Mouse (Mus musculus): ENCODE results near the gene Olfr1228. TPM values are rescaled to one million over a fixed set of nuclear protein-coding genes. Genes with fewer than 3 reads are reported as not detected.

Olfr1228 gene
- polyA plus RNA-seq (2016; fragmentation: Nextera tagmentation; extraction: Ambion mirVana) = not detected in 2 replicates

DNA sequence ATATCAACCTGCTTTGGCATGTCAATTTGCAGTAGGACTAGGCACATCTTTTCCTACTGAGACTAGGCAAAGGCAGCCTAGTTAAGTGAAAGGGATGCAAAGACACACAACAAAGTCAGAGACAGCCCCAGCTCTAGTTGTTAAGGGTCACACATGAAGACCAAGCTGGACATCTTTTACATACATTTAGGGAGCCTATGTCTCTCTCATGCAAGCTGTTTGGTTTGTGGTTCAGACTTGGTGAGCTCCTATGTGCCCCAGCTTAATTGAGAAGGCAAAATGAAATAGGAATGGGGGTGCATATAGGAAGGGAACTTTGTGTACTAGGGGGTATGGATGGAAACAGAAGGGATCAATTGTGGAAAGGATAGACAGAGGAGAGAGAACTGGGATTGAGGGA lies at the start of gene Olfr1228:
Gene Olfr1228, minus strand, starts transcription at position 101 of the 400 bp plus-strand sequence.
- Histone ChIP-seq H3K27ac (replicated peaks) (no peak within 1 kb of the TSS), H3K9me3 (no peaks in the 10 kb centered on the region), H3K27me3 (no peaks in the 10 kb centered on the region), H3K4me2 (replicated peaks) (no peak within 1 kb of the TSS), H3K36me3 (no peaks in the 10 kb centered on the region), H3K9ac (replicated peaks) (no peak within 1 kb of the TSS), H3K4me3 (no peak within 1 kb of the TSS), H3K4me1 (no peaks in the 10 kb centered on the region)
- no peak for ATAC-seq (ENCODE audit: low FRiP score, low read depth)

DNA sequence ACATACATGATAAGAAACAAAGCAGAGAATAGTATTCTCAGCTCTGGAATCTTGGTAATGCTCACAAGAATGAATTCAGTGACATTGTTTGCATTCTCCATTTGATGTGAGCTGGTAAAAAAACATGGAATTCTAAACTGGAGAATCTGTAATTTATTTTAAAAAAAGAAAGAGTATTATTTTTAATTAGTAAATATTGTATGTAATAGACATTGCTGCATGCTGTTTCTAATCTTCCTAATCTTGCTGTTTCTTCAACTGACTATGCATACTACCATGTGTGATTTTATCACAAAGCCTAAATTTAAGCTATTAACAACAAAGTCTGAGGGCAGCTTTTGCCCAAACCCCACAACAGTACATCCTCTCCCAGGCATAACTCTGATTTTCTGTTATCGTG lies 43.3 kb upstream of the Olfr1228 start, which contains the start of gene Olfr1230:
Gene Olfr1230, minus strand, starts transcription at position 101 of the 400 bp plus-strand sequence.
- Histone ChIP-seq H3K4me1 (no peaks in the 10 kb centered on the region), H3K9ac (replicated peaks) (no peak within 1 kb of the TSS), H3K36me3 (no peaks in the 10 kb centered on the region), H3K27me3 (no peaks in the 10 kb centered on the region), H3K27ac (replicated peaks) (no peak within 1 kb of the TSS), H3K4me2 (replicated peaks) (no peak within 1 kb of the TSS), H3K9me3 (no peaks in the 10 kb centered on the region), H3K4me3 (no peak within 1 kb of the TSS)
- WGBS = 91% methylated on average over 1 of the region's 1 CpGs
- no peak for ATAC-seq (ENCODE audit: low FRiP score, low read depth)

DNA sequence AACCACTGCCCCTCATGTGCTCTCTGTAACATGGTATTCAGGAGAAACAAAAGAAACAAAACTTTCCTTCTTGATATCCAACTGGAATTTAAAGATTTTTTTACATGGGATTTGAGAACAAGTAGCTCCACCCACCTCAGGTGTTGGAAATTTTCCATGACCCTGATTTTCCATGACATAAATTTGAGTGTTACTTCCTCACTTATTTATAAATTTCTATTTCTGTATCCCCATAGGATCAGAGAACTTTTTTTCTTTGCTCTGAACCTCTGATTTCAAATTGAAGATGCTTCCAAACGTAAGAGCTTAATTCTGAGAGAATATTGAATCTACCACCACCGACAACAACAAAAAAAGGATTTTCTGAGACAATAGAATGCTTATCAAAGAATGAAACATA lies 34.1 kb upstream of the Olfr1228 start, which contains the start of gene Olfr1229:
Gene Olfr1229, minus strand, starts transcription at position 101 of the 400 bp plus-strand sequence.
- Histone ChIP-seq H3K4me1 (no peaks in the 10 kb centered on the region), H3K27me3 (no peaks in the 10 kb centered on the region), H3K27ac (replicated peaks) (no peak within 1 kb of the TSS), H3K9me3 (no peaks in the 10 kb centered on the region), H3K9ac (replicated peaks) (no peak within 1 kb of the TSS), H3K4me2 (replicated peaks) (no peak within 1 kb of the TSS), H3K36me3 (no peaks in the 10 kb centered on the region), H3K4me3 (no peak within 1 kb of the TSS)
- ATAC-seq (ENCODE audit: low FRiP score, low read depth) = no peak
- WGBS = 68% methylated on average over 2 of the region's 2 CpGs

DNA sequence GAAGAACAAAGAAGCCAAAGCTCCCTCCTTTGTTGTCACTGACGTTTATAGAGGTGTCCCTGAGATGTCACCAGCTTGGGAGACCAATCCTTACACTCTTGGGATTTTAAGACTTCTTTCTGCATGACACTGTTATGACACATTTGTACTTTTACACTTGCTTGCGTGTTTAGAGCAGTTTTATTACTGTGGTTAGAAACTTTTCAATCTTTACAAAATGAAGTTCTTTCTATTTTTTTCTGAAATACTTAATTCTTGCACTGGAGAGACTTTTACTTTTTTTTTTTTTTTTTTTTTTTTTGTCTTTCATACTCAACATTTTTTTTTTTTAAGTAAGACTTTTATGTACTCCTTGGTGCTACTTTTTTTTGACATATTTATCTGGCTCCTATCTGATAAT lies 53.9 kb downstream of the Olfr1228 start, which contains the start of gene Olfr1226:
Gene Olfr1226, minus strand, starts transcription at position 101 of the 400 bp plus-strand sequence.
- no peak within 1 kb of the TSS for H3K27ac ChIP-seq (replicated peaks)
- no peak for ATAC-seq (ENCODE audit: low FRiP score, low read depth)
- 65% methylated on average over 2 of the region's 2 CpGs for WGBS
- no peaks in the 10 kb centered on the region for H3K4me1 ChIP-seq
- no peak within 1 kb of the TSS for H3K4me3 ChIP-seq
- H3K27me3 ChIP-seq = no peaks in the 10 kb centered on the region
- H3K36me3 ChIP-seq = no peaks in the 10 kb centered on the region
- H3K9ac ChIP-seq (replicated peaks) = no peak within 1 kb of the TSS
- no peaks in the 10 kb centered on the region for H3K9me3 ChIP-seq
- H3K4me2 ChIP-seq (replicated peaks) = no peak within 1 kb of the TSS

Other genes with a start within 250 kb of the Olfr1228 start
- not detected in 2 replicates for gene Olfr1215, start 247.1 kb downstream of the Olfr1228 start, polyA plus RNA-seq (2016; fragmentation: Nextera tagmentation; extraction: Ambion mirVana)
- gene Olfr1216, start 235.7 kb downstream of the Olfr1228 start, polyA plus RNA-seq (2016; fragmentation: Nextera tagmentation; extraction: Ambion mirVana) = not detected in 2 replicates
- gene Olfr1217, start 222.0 kb downstream of the Olfr1228 start, polyA plus RNA-seq (2016; fragmentation: Nextera tagmentation; extraction: Ambion mirVana) = not detected in 2 replicates
- not detected in 2 replicates for gene Olfr1218, start 192.9 kb downstream of the Olfr1228 start, polyA plus RNA-seq (2016; fragmentation: Nextera tagmentation; extraction: Ambion mirVana)
- not detected in 2 replicates for gene Olfr1219, start 170.5 kb downstream of the Olfr1228 start, polyA plus RNA-seq (2016; fragmentation: Nextera tagmentation; extraction: Ambion mirVana)
- not detected in 2 replicates for gene Olfr1220, start 147.2 kb downstream of the Olfr1228 start, polyA plus RNA-seq (2016; fragmentation: Nextera tagmentation; extraction: Ambion mirVana)
- not detected in 2 replicates for gene Olfr1221, start 136.8 kb downstream of the Olfr1228 start, polyA plus RNA-seq (2016; fragmentation: Nextera tagmentation; extraction: Ambion mirVana)
- gene Olfr1222, start 121.0 kb downstream of the Olfr1228 start, polyA plus RNA-seq (2016; fragmentation: Nextera tagmentation; extraction: Ambion mirVana) = not detected in 2 replicates
- gene Olfr1223, start 102.5 kb downstream of the Olfr1228 start, polyA plus RNA-seq (2016; fragmentation: Nextera tagmentation; extraction: Ambion mirVana) = not detected in 2 replicates
- not detected in 2 replicates for gene Olfr1224-ps1, start 90.0 kb downstream of the Olfr1228 start, polyA plus RNA-seq (2016; fragmentation: Nextera tagmentation; extraction: Ambion mirVana)
- not detected in 2 replicates for gene Olfr1225, start 79.4 kb downstream of the Olfr1228 start, polyA plus RNA-seq (2016; fragmentation: Nextera tagmentation; extraction: Ambion mirVana)
- gene Olfr1226, start 54.0 kb downstream of the Olfr1228 start, polyA plus RNA-seq (2016; fragmentation: Nextera tagmentation; extraction: Ambion mirVana) = not detected in 2 replicates
- not detected in 2 replicates for gene Olfr1229, start 34.0 kb upstream of the Olfr1228 start, polyA plus RNA-seq (2016; fragmentation: Nextera tagmentation; extraction: Ambion mirVana)
- gene Olfr1230, start 43.2 kb upstream of the Olfr1228 start, polyA plus RNA-seq (2016; fragmentation: Nextera tagmentation; extraction: Ambion mirVana) = not detected in 2 replicates
- gene Olfr1231, start 53.0 kb upstream of the Olfr1228 start, polyA plus RNA-seq (2016; fragmentation: Nextera tagmentation; extraction: Ambion mirVana) = not detected in 2 replicates
- not detected in 2 replicates for gene Olfr1232, start 75.6 kb upstream of the Olfr1228 start, polyA plus RNA-seq (2016; fragmentation: Nextera tagmentation; extraction: Ambion mirVana)
- not detected in 2 replicates for gene Olfr1233, start 88.3 kb upstream of the Olfr1228 start, polyA plus RNA-seq (2016; fragmentation: Nextera tagmentation; extraction: Ambion mirVana)
- gene Olfr1234, start 110.8 kb upstream of the Olfr1228 start, polyA plus RNA-seq (2016; fragmentation: Nextera tagmentation; extraction: Ambion mirVana) = not detected in 2 replicates
- not detected in 2 replicates for gene Olfr1238, start 155.6 kb upstream of the Olfr1228 start, polyA plus RNA-seq (2016; fragmentation: Nextera tagmentation; extraction: Ambion mirVana)
- not detected in 2 replicates for gene Olfr1239, start 166.3 kb upstream of the Olfr1228 start, polyA plus RNA-seq (2016; fragmentation: Nextera tagmentation; extraction: Ambion mirVana)
- not detected in 2 replicates for gene Olfr1240, start 188.9 kb upstream of the Olfr1228 start, polyA plus RNA-seq (2016; fragmentation: Nextera tagmentation; extraction: Ambion mirVana)
- gene Olfr1241, start 233.1 kb upstream of the Olfr1228 start, polyA plus RNA-seq (2016; fragmentation: Nextera tagmentation; extraction: Ambion mirVana) = not detected in 2 replicates
- not detected in 2 replicates for gene Olfr1242, start 244.3 kb upstream of the Olfr1228 start, polyA plus RNA-seq (2016; fragmentation: Nextera tagmentation; extraction: Ambion mirVana)

Data from midbrain, embryonic 12.5 days (tissue).